Mouse (Mus musculus): ENCODE measurements at regions not wholly inside any gene's neighbourhood (a gene's known extent, or its start where the extent isn't known, plus 50 kb on each side); places are given as distances from the start of the nearest gene placed in this dataset.

- Histone ChIP-seq H3K9me3 (ENCODE audit: control insufficient read depth, low read length) (no peaks in the 10 kb centered on the region), H3K27me3 (replicated peaks; ENCODE audit: control insufficient read depth, insufficient read depth, low read length) (no peaks in the 10 kb centered on the region), H3K27ac (ENCODE audit: low read length) (no peak overlapping the region), H3K9ac (replicated peaks; ENCODE audit: low read depth, low read length) (no peak overlapping the region), H3K4me1 (replicated peaks; ENCODE audit: control insufficient read depth, insufficient read depth, low read length) (no peaks in the 10 kb centered on the region; the same call in 1 of the 2 replicates), H3K36me3 (ENCODE audit: control insufficient read depth, insufficient read depth) (no peaks in the 10 kb centered on the region), H3K4me2 (ENCODE audit: low read length) (no peak overlapping the region), H3K4me3 (replicated peaks; ENCODE audit: low read length) (no peak overlapping the region)
- ATAC-seq = no peak
- 72% methylated on average over 1 of the region's 1 CpGs for WGBS
These were observed 489.7 kb downstream of the 1700129C05Rik start for GRCm38 (mm10) chr14:58653026-58653425.

- Histone ChIP-seq H3K4me2 (ENCODE audit: low read length) (no peak overlapping the region), H3K4me1 (replicated peaks; ENCODE audit: control insufficient read depth, insufficient read depth, low read length) (no peaks in the 10 kb centered on the region; the same call in 1 of the 2 replicates), H3K27me3 (replicated peaks; ENCODE audit: control insufficient read depth, insufficient read depth, low read length) (no peaks in the 10 kb centered on the region), H3K9me3 (ENCODE audit: control insufficient read depth, low read length) (no peaks in the 10 kb centered on the region), H3K9ac (replicated peaks; ENCODE audit: low read depth, low read length) (no peak overlapping the region), H3K36me3 (ENCODE audit: control insufficient read depth, insufficient read depth) (no peaks in the 10 kb centered on the region), H3K27ac (ENCODE audit: low read length) (no peak overlapping the region), H3K4me3 (replicated peaks; ENCODE audit: low read length) (no peak overlapping the region)
- no peak for ATAC-seq
- 88% methylated on average over 3 of the region's 3 CpGs for WGBS
These were observed 490.7 kb downstream of the 1700129C05Rik start for GRCm38 (mm10) chr14:58652004-58652403.

GRCm38 (mm10) chr14:58651210-58651609, 491.5 kb downstream of the 1700129C05Rik start:
- Histone ChIP-seq H3K9me3 (ENCODE audit: control insufficient read depth, low read length) (no peaks in the 10 kb centered on the region), H3K36me3 (ENCODE audit: control insufficient read depth, insufficient read depth) (no peaks in the 10 kb centered on the region), H3K4me3 (replicated peaks; ENCODE audit: low read length) (no peak overlapping the region), H3K27me3 (replicated peaks; ENCODE audit: control insufficient read depth, insufficient read depth, low read length) (no peaks in the 10 kb centered on the region), H3K4me1 (replicated peaks; ENCODE audit: control insufficient read depth, insufficient read depth, low read length) (no peaks in the 10 kb centered on the region; the same call in 1 of the 2 replicates), H3K4me2 (ENCODE audit: low read length) (no peak overlapping the region), H3K9ac (replicated peaks; ENCODE audit: low read depth, low read length) (no peak overlapping the region), H3K27ac (ENCODE audit: low read length) (peak overlapping the region; percentile 56)
- WGBS = 41% methylated on average over 6 of the region's 6 CpGs
- ATAC-seq = peak; percentile 49; the same call in 1 of the 2 replicates

- Histone ChIP-seq H3K4me1 (replicated peaks; ENCODE audit: control insufficient read depth, insufficient read depth, low read length) (peaks cover 13% of the 10 kb centered on the region), H3K4me3 (replicated peaks; ENCODE audit: low read length) (no peak overlapping the region), H3K27ac (ENCODE audit: low read length) (no peak overlapping the region), H3K4me2 (ENCODE audit: low read length) (no peak overlapping the region), H3K9ac (replicated peaks; ENCODE audit: low read depth, low read length) (no peak overlapping the region), H3K36me3 (ENCODE audit: control insufficient read depth, insufficient read depth) (no peaks in the 10 kb centered on the region), H3K27me3 (replicated peaks; ENCODE audit: control insufficient read depth, insufficient read depth, low read length) (peaks cover 3% of the 10 kb centered on the region), H3K9me3 (ENCODE audit: control insufficient read depth, low read length) (no peaks in the 10 kb centered on the region)
- ATAC-seq = peak; percentile 49
- 34% methylated on average over 7 of the region's 7 CpGs for WGBS
These were observed 504.4 kb downstream of the 1700129C05Rik start for GRCm38 (mm10) chr14:58638337-58638696.

DNA sequence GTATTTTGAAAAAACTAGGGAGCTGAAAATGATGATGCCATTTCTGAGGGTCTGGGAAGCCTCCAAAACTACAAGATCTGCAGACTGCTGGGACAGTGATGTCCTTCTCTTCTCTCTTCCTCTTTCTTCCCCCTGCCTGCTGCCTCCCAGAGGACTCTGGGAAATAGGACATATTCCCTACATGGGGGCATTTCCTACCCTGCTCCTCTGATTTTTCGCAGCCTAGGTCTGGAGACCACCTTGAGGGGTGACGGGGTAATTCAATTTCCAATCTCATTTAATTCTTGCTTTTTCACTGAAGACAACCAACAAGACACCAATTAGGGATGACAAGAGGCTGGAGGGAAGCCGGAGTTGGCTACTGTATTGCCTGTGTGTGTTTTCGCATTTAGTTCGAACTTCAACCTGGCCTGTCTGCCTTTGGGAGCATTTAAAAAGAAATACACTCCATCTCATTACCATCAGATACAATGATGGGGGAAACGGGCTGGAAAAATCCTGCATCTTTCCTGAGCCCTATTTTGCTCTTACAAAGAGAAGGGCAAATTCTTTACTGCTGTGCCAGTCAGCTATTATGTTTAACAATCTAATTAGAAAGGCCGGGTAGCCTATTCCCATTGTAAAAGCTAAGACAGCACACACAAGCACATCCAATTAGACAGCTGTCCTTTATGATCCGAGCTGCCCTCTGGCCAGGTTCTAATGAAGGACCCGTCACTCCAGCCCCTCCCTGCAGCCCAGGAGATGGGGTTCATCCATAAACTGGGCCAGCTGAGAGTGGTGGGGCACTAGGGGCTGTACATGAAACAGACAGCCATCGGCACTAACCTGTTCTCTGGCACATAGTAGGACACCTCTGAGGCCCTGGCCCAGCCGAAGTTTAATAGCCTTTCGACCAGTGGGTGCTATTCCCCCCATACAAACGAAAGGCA, 505.0 kb downstream of the 1700129C05Rik start:
- H3K36me3 ChIP-seq (ENCODE audit: control insufficient read depth, insufficient read depth) = no peaks in the 10 kb centered on the region
- no peak overlapping the region for H3K4me2 ChIP-seq (ENCODE audit: low read length)
- no peak overlapping the region for H3K27ac ChIP-seq (ENCODE audit: low read length)
- H3K27me3 ChIP-seq (replicated peaks; ENCODE audit: control insufficient read depth, insufficient read depth, low read length) = peaks cover 3% of the 10 kb centered on the region
- ATAC-seq = peak; percentile 79
- H3K4me3 ChIP-seq (replicated peaks; ENCODE audit: low read length) = no peak overlapping the region
- WGBS = 7% methylated on average over 13 of the region's 13 CpGs
- H3K4me1 ChIP-seq (replicated peaks; ENCODE audit: control insufficient read depth, insufficient read depth, low read length) = peaks cover 13% of the 10 kb centered on the region
- H3K9me3 ChIP-seq (ENCODE audit: control insufficient read depth, low read length) = no peaks in the 10 kb centered on the region
- no peak overlapping the region for H3K9ac ChIP-seq (replicated peaks; ENCODE audit: low read depth, low read length)

DNA sequence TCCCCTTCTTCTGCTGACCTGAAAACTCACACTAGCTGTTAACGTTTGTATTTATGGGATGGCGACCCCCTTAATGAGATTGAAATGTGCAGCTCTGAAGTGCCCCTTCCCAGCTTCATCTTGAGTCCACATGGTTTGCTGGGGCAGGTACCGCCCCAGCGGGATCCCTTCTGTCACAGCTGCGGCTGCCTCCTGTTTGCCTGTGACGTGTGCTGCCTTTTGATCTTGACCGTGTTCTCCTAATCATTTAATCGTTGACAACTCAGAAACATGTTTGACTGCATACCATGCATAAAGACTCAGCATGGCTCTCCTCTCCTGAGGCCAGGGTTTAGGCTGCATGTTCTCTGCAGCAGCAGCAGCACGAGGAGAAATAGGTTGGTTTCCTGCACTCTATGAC, 511.5 kb downstream of the 1700129C05Rik start:
- 60% methylated on average over 9 of the region's 9 CpGs for WGBS
- Histone ChIP-seq H3K27me3 (replicated peaks; ENCODE audit: control insufficient read depth, insufficient read depth, low read length) (peaks cover 3% of the 10 kb centered on the region; the same call in 1 of the 2 replicates), H3K9me3 (ENCODE audit: control insufficient read depth, low read length) (no peaks in the 10 kb centered on the region), H3K27ac (ENCODE audit: low read length) (no peak overlapping the region), H3K9ac (replicated peaks; ENCODE audit: low read depth, low read length) (no peak overlapping the region), H3K4me1 (replicated peaks; ENCODE audit: control insufficient read depth, insufficient read depth, low read length) (no peaks in the 10 kb centered on the region), H3K4me3 (replicated peaks; ENCODE audit: low read length) (no peak overlapping the region), H3K4me2 (ENCODE audit: low read length) (no peak overlapping the region), H3K36me3 (ENCODE audit: control insufficient read depth, insufficient read depth) (no peaks in the 10 kb centered on the region)
- no peak for ATAC-seq

DNA sequence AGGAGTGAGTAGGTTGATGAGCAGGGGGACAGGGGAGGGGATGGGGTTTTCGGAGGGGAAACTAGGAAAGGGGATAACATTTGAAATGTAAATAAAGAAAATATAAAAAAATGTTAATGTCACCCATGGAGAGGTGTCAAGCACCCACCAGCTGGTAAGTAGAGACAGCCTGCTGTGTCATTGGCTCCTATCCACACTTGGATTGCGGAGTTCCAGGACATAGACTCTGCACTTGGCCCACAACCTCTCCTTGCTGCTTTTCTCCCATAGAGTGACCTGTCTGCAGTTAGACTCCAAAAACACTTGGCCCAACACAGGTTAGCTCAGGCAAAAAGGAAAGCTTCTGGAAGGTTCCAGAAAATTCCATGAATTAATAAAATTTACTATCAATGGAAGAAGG, 514.4 kb downstream of the 1700129C05Rik start:
- H3K4me2 ChIP-seq (ENCODE audit: low read length) = no peak overlapping the region
- no peaks in the 10 kb centered on the region; the same call in 1 of the 2 replicates for H3K27me3 ChIP-seq (replicated peaks; ENCODE audit: control insufficient read depth, insufficient read depth, low read length)
- H3K9me3 ChIP-seq (ENCODE audit: control insufficient read depth, low read length) = no peaks in the 10 kb centered on the region
- no peak for ATAC-seq
- H3K36me3 ChIP-seq (ENCODE audit: control insufficient read depth, insufficient read depth) = no peaks in the 10 kb centered on the region
- 84% methylated on average over 2 of the region's 2 CpGs for WGBS
- no peaks in the 10 kb centered on the region for H3K4me1 ChIP-seq (replicated peaks; ENCODE audit: control insufficient read depth, insufficient read depth, low read length)
- no peak overlapping the region for H3K9ac ChIP-seq (replicated peaks; ENCODE audit: low read depth, low read length)
- no peak overlapping the region for H3K27ac ChIP-seq (ENCODE audit: low read length)
- H3K4me3 ChIP-seq (replicated peaks; ENCODE audit: low read length) = no peak overlapping the region

DNA sequence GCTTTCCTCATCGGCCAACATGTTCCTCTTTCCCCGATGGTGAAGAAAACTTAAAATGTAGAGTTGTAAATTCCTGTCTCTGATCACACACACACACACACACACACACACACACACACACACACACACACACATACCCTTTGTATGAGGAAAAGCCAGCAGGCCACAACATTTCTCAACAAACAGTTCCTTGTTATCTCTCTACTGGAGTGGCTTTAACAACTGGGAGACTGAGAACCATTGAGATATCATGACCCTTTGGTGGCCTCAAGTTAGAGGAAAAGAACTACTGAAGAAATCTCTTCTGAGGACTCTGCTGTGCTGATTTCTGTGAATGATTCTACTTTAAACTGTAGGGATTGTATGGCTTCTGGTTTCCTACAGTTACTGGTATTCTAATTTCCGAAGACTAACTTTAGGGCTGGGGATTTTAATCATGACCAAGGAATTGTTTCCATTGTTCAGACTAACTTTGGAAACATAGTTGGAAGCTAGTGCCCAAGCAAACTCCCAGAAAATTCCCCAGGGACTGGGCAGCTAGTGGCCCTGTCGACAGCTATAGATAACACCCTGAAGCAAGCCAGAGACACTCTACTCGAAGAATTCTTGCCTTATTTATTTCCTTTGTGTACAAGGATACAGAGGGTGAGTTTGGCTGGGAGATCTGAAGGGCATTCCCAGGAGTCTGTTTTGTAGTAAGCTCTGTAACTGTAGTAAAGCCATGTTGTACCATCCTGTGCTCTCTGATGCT, 516.0 kb downstream of the 1700129C05Rik start:
- Histone ChIP-seq H3K36me3 (ENCODE audit: control insufficient read depth, insufficient read depth) (no peaks in the 10 kb centered on the region), H3K4me3 (replicated peaks; ENCODE audit: low read length) (no peak overlapping the region), H3K4me1 (replicated peaks; ENCODE audit: control insufficient read depth, insufficient read depth, low read length) (no peaks in the 10 kb centered on the region), H3K4me2 (ENCODE audit: low read length) (no peak overlapping the region), H3K9me3 (ENCODE audit: control insufficient read depth, low read length) (no peaks in the 10 kb centered on the region), H3K9ac (replicated peaks; ENCODE audit: low read depth, low read length) (no peak overlapping the region), H3K27ac (ENCODE audit: low read length) (no peak overlapping the region), H3K27me3 (replicated peaks; ENCODE audit: control insufficient read depth, insufficient read depth, low read length) (no peaks in the 10 kb centered on the region; the same call in 1 of the 2 replicates)
- no peak for ATAC-seq
- WGBS = 83% methylated on average over 5 of the region's 5 CpGs

DNA sequence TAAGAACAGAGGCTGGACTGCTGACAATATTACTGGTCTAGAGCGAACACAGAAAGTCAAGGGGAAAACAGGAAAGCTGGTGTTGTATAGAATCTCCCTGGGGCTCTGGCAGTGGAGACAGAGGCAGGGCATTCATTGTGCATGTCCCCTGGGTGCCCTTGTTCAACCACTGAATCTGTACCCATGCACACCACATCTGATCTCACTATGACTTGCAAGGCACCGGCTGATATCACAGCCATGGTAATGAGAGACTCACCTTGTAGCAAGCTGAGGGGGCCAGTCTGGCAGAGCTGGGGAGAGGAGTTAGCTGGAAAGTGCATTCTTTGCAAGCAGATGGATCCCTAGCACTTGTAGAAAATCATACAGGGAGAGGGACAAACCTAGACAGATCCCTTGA, 522.5 kb downstream of the 1700129C05Rik start:
- Histone ChIP-seq H3K4me2 (ENCODE audit: low read length) (no peak overlapping the region), H3K27ac (ENCODE audit: low read length) (no peak overlapping the region), H3K4me3 (replicated peaks; ENCODE audit: low read length) (no peak overlapping the region), H3K27me3 (replicated peaks; ENCODE audit: control insufficient read depth, insufficient read depth, low read length) (no peaks in the 10 kb centered on the region), H3K36me3 (ENCODE audit: control insufficient read depth, insufficient read depth) (no peaks in the 10 kb centered on the region), H3K9ac (replicated peaks; ENCODE audit: low read depth, low read length) (no peak overlapping the region), H3K4me1 (replicated peaks; ENCODE audit: control insufficient read depth, insufficient read depth, low read length) (no peaks in the 10 kb centered on the region), H3K9me3 (ENCODE audit: control insufficient read depth, low read length) (no peaks in the 10 kb centered on the region)
- WGBS = 86% methylated on average over 2 of the region's 2 CpGs
- ATAC-seq = no peak
